Mouse (Mus musculus) liver, adult 2 months (tissue): ENCODE results near the gene Hoxa5. TPM values are rescaled to one million over a fixed set of nuclear protein-coding genes. Genes with fewer than 3 reads are reported as not detected.
A peak's percentile ranks its signal among the peaks of the same experiment; 100 is the strongest.

ENCODE experiments used
- DNase-seq: peaks from one replicate; pipeline ENCODE4 v3.0.0-alpha.2; 2011; ENCODE audit warnings: low read depth, low spot score; ENCODE audit errors: extremely low read depth
- H3K27ac ChIP-seq: fragments of 200-500 bp; replicated peaks from 2 replicates; pipeline ENCODE4 v1.5.1; 2012; ENCODE audit warnings: low read depth, mild to moderate bottlenecking, control low read depth, inconsistent platforms, low read length; ENCODE audit not compliant: insufficient read depth
- H3K27me3 ChIP-seq: fragments of 200-500 bp; 2 replicates; pipeline ENCODE4 v1.6.1; 2012; ENCODE audit warnings: mild to moderate bottlenecking, moderate library complexity, low read length, inconsistent platforms; ENCODE audit not compliant: control insufficient read depth, insufficient read depth
- H3K36me3 ChIP-seq: fragments of 200-500 bp; 2 replicates; pipeline ENCODE4 v1.6.1; 2012; ENCODE audit warnings: low read length, inconsistent platforms; ENCODE audit not compliant: control insufficient read depth, insufficient read depth
- H3K4me1 ChIP-seq: fragments of 200-500 bp; 2 replicates; pipeline ENCODE4 v1.6.1; 2011; ENCODE audit warnings: low read length; ENCODE audit not compliant: control insufficient read depth, insufficient read depth
- H3K4me3 ChIP-seq: fragments of 200-500 bp; 2 replicates; pipeline ENCODE4 v1.5.1; 2011; ENCODE audit warnings: low read depth, mild to moderate bottlenecking, control low read depth, low read length, moderate library complexity; ENCODE audit not compliant: insufficient read depth
- H3K79me2 ChIP-seq: fragments of 200-500 bp; 2 replicates; pipeline ENCODE4 v1.6.1; 2012; ENCODE audit warnings: inconsistent platforms, mild to moderate bottlenecking, low read length, moderate library complexity; ENCODE audit not compliant: control insufficient read depth, insufficient read depth
- H3K9ac ChIP-seq: fragments of 200-500 bp; 2 replicates; pipeline ENCODE4 v1.6.1; 2012; ENCODE audit warnings: low read depth, mild to moderate bottlenecking, control low read depth, inconsistent platforms, low read length
- CTCF ChIP-seq: fragments of 200-500 bp; IDR thresholded peaks from 2 replicates; pipeline ENCODE4 v1.5.1; 2011; ENCODE audit warnings: low read depth, low read length, control low read depth
- POLR2A ChIP-seq: fragments of 200-500 bp; IDR thresholded peaks from 2 replicates; pipeline ENCODE4 v1.6.1; 2011; ENCODE audit warnings: low read length, control low read depth; ENCODE audit not compliant: insufficient read depth; ENCODE audit errors: extremely low read depth
- WGBS: fragments of 180-500 bp; shearing (Covaris S2); methylation state at CpG from one replicate; pipeline ENCODE4 v1.1.7; 2018; 5-methylcytosine and 5-hydroxymethylcytosine counted together
- polyA plus RNA-seq: library from polyadenylated mRNA; depleted of rRNA; stranded (reverse); fragments of >200 nt; gene quantifications from 2 replicates; pipeline ENCODE4 v1.2.3, GENCODE M21; 2012
- total RNA-seq: library from RNA; depleted of rRNA; stranded (reverse); fragments of >200 nt; gene quantifications from 2 replicates; pipeline ENCODE4 v1.2.3, GENCODE M21; 2014

The Hoxa5 gene
- total and polyA plus RNA-seq, 2 experiments = 0.16 to 0.28 TPM

DNA sequence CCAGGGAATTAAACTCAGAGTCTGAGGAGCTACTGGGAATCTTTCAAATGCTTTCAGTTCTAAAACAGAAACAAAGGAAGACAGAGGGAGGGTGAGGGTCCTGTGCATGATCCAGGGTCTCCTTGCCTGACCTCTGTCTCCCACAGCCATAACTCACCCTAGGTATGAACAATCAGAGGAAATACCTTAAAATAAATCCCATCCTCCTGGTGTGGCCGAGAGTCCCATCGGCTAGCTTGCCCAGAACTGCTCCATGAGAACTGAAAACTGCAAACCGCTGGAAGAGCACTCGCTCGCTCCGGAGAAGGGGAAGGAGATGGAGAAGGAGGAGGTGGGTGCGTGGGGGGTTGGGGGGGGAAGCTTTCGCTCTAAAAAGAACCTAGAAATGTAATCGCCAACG is 24.7 kb downstream of the Hoxa5 start:
- H3K27ac ChIP-seq = no peak overlapping the region
- H3K9ac ChIP-seq = no peak overlapping the region
- 21% methylated on average over 10 of the region's 10 CpGs for WGBS
- TF ChIP-seq POLR2A (no peak), CTCF (no peak)
- H3K36me3 ChIP-seq = no peaks in the 10 kb centered on the region
- DNase-seq = no peak
- H3K4me1 ChIP-seq = no peaks in the 10 kb centered on the region
- no peaks in the 10 kb centered on the region for H3K79me2 ChIP-seq
- H3K4me3 ChIP-seq = no peak overlapping the region
- peaks cover 16% of the 10 kb centered on the region for H3K27me3 ChIP-seq

DNA sequence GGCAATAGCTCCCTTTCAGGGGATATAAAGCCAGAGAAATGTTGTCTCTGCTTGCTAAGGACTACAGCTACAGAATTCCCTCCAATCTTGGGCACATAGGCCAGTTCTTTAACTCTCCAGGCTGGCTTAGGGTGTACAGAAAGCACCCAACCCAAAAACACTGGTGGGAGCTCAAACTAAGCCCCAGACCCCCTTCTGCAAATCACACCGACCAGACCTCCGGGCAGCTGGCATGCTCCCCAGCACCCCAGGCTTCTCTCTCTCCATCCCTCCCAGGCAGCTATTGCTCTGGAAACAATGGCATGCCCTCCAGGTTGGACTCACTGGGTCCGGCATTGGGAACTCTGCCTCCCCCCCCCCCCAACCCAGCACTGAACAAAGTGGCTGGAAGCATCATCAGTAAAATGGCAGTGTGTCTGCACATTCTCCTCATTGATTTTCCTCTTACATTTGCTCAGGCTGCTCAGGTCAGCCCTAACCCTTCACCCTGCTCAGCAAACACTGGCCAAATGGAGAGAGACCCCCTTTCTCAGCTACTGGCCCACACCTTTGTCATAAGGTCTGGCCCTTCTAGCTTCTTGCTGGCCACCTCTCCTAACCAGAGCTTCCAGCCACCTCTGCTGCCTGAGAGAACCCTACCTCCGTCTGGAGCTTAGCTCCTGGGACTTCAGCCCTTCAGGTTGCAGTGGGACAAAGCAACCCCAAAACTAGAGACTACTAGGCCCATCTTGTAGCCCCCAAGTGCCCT is 25.3 kb downstream of the Hoxa5 start:
- H3K4me1 ChIP-seq = no peaks in the 10 kb centered on the region
- 28% methylated on average over 4 of the region's 4 CpGs for WGBS
- peaks cover 12% of the 10 kb centered on the region for H3K27me3 ChIP-seq
- H3K79me2 ChIP-seq = no peaks in the 10 kb centered on the region
- no peaks in the 10 kb centered on the region for H3K36me3 ChIP-seq
- TF ChIP-seq POLR2A = no peak
- TF ChIP-seq CTCF = no peak
- no peak overlapping the region for H3K27ac ChIP-seq
- no peak for DNase-seq
- H3K9ac ChIP-seq = no peak overlapping the region
- no peak overlapping the region for H3K4me3 ChIP-seq

DNA sequence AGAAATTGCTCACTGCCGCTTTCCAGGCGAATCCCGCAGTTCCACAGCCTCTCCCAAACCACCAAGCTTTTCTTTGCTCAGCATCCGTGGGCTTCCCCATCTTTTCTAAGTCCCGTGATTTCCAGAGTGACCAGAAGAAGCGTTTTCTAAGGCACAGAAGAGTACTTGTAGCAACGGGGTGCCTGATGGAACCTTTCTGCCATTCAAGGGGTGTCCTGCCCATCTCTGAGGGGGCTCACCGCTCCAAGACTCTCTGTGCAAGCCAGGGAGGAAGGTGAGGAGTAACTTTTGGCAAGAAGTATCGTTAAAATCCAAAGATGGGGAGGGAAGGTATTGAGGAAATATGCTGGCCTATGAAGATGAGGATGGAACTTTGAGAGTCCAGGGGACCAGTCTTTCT is 26.6 kb downstream of the Hoxa5 start:
- Histone ChIP-seq H3K4me3 (no peak overlapping the region), H3K9ac (no peak overlapping the region), H3K36me3 (no peaks in the 10 kb centered on the region), H3K27ac (no peak overlapping the region), H3K79me2 (no peaks in the 10 kb centered on the region), H3K4me1 (no peaks in the 10 kb centered on the region), H3K27me3 (peaks cover 8% of the 10 kb centered on the region; the same call in 1 of the 2 replicates)
- no peak for TF ChIP-seq POLR2A
- no peak for TF ChIP-seq CTCF
- 20% methylated on average over 9 of the region's 9 CpGs for WGBS
- DNase-seq = no peak

DNA sequence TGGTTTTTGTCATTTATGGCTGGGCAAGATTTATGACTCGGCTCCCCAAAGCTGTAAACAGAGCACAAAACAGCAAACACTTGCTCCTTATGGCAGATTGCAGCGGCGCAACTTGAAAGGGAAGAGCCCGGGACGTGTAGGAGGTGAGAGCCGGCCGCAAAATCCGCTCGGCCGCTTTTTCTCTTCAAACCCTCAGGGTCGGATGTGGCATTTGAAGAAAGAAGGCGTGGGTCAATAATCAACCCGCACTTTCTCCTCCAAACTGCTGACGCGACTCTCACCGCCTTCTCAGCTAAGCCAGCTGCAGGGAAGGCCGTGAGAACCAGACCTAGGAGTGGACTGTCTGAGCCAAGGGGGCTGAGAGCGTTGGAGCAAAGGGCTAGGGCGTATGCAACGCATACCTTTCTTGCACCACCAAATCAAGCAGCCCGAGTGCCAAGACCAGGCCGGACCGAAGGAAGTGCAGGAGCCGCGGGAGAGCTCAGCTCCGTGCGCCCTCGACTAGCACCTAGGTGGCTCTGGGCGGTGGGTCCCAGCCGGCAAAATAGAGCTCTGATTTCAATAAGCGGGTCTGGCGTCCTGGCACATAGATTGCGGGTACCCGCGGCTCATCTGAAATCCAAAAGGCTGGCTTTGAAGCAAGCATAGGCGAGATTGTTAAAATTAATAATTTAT is 27.2 kb downstream of the Hoxa5 start, which contains the start of gene 5730596B20Rik:
5730596B20Rik (plus strand) TSS at position 438 of the 675 bp plus-strand sequence.
- H3K9ac ChIP-seq = peak within 1 kb of the TSS; percentile 43
- H3K4me3 ChIP-seq = peak within 1 kb of the TSS; percentile 45
- peaks cover 8% of the 10 kb centered on the region; the same call in 1 of the 2 replicates for H3K27me3 ChIP-seq
- H3K27ac ChIP-seq = peak within 1 kb of the TSS; percentile 53
- H3K36me3 ChIP-seq = no peaks in the 10 kb centered on the region
- H3K79me2 ChIP-seq = no peaks in the 10 kb centered on the region
- H3K4me1 ChIP-seq = no peaks in the 10 kb centered on the region
- TF ChIP-seq POLR2A (no peak), CTCF (no peak)
- 9% methylated on average over 36 of the region's 36 CpGs for WGBS
- no peak for DNase-seq

DNA sequence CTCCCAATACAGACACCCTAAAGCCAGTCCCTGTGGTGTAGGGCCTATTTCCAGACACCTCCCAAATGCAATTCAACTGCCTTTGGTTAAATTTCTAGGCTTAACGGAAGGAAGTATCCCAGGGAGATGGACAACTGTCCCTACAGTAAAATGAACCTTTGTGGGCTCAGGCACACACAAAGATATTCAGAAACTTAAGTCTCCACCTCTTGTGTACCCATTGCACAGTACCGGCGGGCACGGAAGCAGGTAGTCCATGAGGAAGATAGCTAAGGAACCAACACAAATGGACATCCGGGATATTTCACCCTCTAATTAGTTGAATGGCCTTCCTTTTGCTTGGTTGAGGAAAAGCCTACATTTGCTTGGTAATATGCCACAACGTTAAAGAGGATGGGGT is 28.0 kb downstream of the Hoxa5 start:
- TF ChIP-seq CTCF (no peak), POLR2A (no peak)
- peak overlapping the region; percentile 45 for H3K4me3 ChIP-seq
- H3K79me2 ChIP-seq = no peaks in the 10 kb centered on the region
- no peaks in the 10 kb centered on the region for H3K36me3 ChIP-seq
- peak overlapping the region; percentile 53 for H3K27ac ChIP-seq
- H3K9ac ChIP-seq = peak overlapping the region; percentile 31
- DNase-seq = no peak
- H3K27me3 ChIP-seq = peaks cover 8% of the 10 kb centered on the region; the same call in 1 of the 2 replicates
- 11% methylated on average over 6 of the region's 6 CpGs for WGBS
- no peaks in the 10 kb centered on the region for H3K4me1 ChIP-seq

DNA sequence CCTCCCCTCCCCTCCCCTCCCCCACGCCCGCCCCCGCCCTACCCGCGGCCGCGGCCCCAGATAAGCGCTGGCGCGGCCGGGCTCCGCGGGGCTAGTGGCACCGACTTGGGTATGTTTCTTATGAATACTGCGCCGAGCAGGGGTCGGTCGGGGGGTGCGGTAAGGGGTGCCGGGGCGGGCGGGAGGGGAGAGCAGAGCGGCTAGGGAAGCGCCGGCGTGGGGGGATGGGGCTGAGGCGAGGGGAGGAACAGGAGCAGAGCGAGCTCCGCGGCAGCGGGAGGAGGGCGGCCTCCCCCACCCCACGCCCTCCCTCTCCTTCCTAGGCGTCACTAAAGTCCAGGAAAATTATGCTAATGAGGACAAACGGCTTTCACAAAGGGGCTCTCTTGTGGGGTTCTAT is 28.5 kb downstream of the Hoxa5 start:
- no peak for TF ChIP-seq POLR2A
- TF ChIP-seq CTCF = no peak
- no peaks in the 10 kb centered on the region for H3K4me1 ChIP-seq
- 6% methylated on average over 25 of the region's 35 CpGs for WGBS
- peaks cover 8% of the 10 kb centered on the region; the same call in 1 of the 2 replicates for H3K27me3 ChIP-seq
- peak overlapping the region; percentile 53 for H3K27ac ChIP-seq
- no peaks in the 10 kb centered on the region for H3K36me3 ChIP-seq
- peak overlapping the region; percentile 45 for H3K4me3 ChIP-seq
- no peaks in the 10 kb centered on the region for H3K79me2 ChIP-seq
- no peak for DNase-seq
- no peak overlapping the region; the same call in 1 of the 2 replicates for H3K9ac ChIP-seq
